Mouse (Mus musculus) kidney, postnatal 10 days (tissue): Measurements from ENCODE around the gene Gm10718.
"Not testable (repeated sequence)": the region's sequence is repeated elsewhere in the genome, so short reads cannot be mapped to it uniquely, and the experiment has no call there.

ENCODE experiments used
- DNase-seq: peaks from one replicate; pipeline ENCODE4 v3.0.0; 2021; ENCODE audit warnings: mixed read lengths

Gene Gm10718

DNA sequence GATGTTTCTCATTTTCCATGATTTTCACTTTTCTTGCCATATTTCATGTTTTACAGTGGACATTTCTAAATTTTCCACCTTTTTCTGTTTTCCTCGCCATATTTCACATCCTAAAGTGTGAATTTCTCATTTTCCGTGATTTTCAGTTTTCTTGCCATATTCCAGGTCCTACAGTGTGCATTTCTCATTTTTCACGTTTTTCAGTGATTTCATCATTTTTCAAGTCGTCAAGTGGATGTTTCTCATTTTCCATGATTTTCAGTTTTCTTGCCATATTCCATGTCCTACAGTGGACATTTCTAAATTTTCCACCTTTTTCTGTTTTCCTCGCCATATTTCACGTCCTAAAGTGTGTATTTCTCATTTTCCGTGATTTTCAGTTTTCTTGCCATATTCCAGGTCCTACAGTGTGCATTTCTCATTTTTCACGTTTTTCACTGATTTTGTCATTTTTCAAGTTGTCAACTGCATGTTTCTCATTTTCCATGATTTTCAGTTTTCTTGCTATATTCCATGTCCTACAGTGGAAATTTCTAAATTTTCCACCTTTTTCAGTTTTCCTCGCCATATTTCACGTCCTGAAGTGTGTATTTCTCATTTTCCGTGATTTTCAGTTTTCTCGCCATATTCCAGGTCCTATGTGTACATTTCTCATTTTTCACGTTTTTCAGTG, at the start of gene Gm10718:
TSS of gene Gm10718 (plus strand) at position 236 of the 673 bp plus-strand sequence.
- not testable (repeated sequence) for DNase-seq

GRCm38 (mm10) chr9:3000445-3000972, 22.8 kb upstream of the Gm10718 start, which contains the start of gene Gm10722:
TSS of gene Gm10722 (plus strand) at chr9:3000922.
- DNase-seq, result not testable (repeated sequence)

DNA sequence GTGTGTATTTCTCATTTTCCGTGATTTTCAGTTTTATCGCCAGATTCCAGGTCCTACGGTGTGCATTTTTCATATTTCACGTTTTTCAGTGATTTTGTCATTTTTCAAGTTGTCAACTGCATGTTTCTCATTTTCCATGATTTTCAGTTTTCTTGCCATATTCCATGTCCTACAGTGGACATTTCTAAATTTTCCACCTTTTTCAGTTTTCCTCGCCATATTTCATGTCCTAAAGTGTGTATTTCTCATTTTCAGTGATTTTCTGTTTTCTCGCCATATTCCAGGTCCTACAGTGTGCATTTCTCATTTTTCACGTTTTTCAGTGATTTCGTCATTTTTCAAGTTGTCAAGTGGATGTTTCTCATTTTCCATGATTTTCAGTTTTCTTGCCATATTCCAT, 22.3 kb upstream of the Gm10718 start:
- DNase-seq, result not testable (repeated sequence)

DNA sequence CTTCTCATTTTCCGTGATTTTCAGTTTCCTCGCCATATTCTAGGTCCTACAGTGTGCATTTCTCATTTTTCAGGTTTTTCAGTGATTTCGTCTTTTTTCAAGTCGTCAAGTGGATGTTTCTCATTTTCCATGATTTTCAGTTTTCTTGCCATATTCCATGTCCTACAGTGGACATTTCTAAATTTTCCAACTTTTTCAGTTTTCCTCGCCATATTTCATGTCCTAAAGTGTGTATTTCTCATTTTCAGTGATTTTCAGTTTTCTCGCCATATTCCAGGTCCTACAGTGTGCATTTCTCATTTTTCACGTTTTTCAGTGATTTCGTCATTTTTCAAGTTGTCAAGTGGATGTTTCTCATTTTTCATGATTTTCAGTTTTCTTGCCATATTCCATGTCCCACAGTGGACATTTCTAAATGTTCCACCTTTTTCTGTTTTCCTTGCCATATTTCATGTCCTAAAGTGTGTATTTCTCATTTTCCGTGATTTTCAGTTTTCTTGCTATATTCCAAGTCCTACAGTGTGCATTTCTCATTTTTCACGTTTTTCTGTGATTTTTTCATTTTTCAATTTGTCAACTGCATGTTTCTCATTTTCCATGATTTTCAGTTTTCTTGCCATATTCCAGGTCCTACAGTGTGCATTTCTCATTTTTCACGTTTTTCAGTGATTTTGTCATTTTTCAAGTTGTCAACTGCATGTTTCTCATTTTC, 21.2 kb upstream of the Gm10718 start:
- DNase-seq, result peak; percentile 97

- DNase-seq, result not testable (repeated sequence)
Measured at GRCm38 (mm10) chr9:3002794-3003396, 20.5 kb upstream of the Gm10718 start, which contains the start of gene Gm11168. TSS of gene Gm11168 (plus strand) at chr9:3003346.

GRCm38 (mm10) chr9:3006179-3006578, 17.2 kb upstream of the Gm10718 start:
- DNase-seq, result not testable (repeated sequence)

- DNase-seq, result not testable (repeated sequence)
Measured at GRCm38 (mm10) chr9:3006636-3007035, 16.7 kb upstream of the Gm10718 start.

DNA sequence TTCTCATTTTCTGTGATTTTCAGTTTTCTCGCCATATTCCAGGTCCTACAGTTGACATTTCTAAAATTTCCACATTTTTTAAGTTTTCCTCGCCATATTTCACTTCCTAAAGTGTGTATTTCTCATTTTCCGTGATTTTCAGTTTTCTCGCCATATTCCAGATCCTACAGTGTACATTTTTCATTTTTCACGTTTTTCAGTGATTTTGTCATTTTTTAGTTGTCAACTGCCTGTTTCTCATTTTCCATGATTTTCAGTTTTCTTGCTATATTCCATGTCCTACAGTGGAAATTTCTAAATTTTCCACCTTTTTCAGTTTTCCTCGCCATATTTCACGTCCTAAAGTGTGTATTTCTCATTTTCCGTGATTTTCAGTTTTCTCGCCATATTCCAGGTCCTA, 16.1 kb upstream of the Gm10718 start:
- not testable (repeated sequence) for DNase-seq

DNA sequence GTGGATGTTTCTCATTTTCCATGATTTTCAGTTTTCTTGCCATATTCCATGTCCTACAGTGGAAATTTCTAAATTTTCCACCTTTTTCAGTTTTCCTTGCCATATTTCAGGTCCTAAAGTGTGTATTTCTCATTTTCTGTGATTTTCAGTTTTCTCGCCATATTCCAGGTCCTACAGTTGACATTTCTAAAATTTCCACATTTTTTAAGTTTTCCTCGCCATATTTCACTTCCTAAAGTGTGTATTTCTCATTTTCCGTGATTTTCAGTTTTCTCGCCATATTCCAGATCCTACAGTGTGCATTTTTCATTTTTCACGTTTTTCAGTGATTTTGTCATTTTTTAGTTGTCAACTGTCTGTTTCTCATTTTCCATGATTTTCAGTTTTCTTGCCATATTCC, 14.0 kb upstream of the Gm10718 start:
- not testable (repeated sequence) for DNase-seq

DNA sequence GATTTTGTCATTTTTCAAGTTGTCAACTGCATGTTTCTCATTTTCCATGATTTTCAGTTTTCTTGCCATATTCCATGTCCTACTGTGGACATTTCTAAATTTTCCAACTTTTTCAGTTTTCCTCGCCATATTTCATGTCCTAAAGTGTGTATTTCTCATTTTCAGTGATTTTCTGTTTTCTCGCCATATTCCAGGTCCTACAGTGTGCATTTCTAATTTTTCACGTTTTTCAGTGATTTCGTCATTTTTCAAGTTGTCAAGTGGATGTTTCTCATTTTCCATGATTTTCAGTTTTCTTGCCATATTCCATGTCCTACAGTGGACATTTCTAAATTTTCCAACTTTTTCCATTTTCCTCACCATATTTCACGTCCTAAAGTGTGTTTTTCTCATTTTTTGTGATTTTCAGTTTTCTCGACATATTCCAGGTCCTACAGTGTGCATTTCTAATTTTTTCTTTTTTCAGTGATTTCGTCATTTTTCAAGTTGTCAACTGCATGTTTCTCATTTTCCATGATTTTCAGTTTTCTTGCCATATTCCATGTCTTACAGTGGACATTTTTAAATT, 11.2 kb upstream of the Gm10718 start:
- DNase-seq, result not testable (repeated sequence)

DNA sequence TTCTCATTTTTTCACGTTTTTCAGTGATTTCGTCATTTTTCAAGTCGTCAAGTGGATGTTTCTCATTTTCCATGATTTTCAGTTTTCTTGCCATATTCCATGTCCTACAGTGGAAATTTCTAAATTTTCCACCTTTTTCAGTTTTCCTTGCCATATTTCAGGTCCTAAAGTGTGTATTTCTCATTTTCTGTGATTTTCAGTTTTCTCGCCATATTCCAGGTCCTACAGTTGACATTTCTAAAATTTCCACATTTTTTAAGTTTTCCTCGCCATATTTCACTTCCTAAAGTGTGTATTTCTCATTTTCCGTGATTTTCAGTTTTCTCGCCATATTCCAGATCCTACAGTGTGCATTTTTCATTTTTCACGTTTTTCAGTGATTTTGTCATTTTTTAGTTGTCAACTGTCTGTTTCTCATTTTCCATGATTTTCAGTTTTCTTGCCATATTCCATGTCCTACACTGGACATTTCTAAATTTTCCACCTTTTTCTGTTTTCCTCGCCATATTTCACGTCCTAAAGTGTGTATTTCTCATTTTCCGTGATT, 10.5 kb upstream of the Gm10718 start, which contains the start of gene Gm10721:
TSS of gene Gm10721 (plus strand) at position 408 of the 547 bp plus-strand sequence.
- not testable (repeated sequence) for DNase-seq

GRCm38 (mm10) chr9:3015354-3015753, 8.0 kb upstream of the Gm10718 start, which contains the start of gene Gm10720:
TSS of gene Gm10720 (plus strand) at chr9:3015654.
- not testable (repeated sequence) for DNase-seq

DNA sequence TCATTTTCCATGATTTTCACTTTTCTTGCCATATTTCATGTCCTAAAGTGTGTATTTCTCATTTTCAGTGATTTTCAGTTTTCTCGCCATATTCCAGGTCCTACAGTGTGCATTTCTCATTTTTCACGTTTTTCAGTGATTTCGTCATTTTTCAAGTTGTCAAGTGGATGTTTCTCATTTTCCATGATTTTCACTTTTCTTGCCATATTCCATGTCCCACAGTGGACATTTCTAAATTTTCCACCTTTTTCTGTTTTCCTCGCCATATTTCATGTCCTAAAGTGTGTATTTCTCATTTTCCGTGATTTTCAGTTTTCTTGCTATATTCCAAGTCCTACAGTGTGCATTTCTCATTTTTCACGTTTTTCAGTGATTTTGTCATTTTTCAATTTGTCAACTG, 7.5 kb upstream of the Gm10718 start:
- DNase-seq, result not testable (repeated sequence)

DNA sequence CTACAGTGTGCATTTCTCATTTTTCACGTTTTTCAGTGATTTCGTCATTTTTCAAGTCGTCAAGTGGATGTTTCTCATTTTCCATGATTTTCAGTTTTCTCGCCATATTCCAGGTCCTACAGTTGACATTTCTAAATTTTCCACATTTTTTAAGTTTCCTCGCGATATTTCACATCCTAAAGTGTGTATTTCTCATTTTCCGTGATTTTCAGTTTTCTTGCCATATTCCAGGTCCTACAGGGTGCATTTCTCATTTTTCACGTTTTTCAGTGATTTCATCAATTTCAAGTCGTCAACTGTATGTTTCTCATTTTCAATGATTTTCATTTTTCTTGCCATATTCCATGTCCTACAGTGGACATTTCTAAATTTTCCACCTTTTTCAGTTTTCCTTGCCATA, 6.2 kb upstream of the Gm10718 start, which contains the start of gene Gm10719:
TSS of gene Gm10719 (plus strand) at position 301 of the 400 bp plus-strand sequence.
- not testable (repeated sequence) for DNase-seq

DNA sequence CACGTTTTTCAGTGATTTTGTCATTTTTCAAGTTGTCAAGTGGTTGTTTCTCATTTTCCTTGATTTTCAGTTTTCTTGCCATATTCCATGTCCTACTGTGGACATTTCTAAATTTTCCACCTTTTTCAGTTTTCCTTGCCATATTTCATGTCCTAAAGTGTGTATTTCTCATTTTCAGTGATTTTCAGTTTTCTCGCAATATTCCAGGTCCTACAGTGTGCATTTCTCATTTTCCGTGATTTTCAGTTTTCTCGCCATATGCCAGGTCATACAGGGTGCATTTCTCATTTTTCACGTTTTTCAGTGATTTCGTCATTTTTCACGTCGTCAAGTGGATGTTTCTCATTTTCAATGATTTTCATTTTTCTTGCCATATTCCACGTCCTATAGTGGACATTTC, 4.4 kb upstream of the Gm10718 start:
- DNase-seq, result peak; percentile 99

DNA sequence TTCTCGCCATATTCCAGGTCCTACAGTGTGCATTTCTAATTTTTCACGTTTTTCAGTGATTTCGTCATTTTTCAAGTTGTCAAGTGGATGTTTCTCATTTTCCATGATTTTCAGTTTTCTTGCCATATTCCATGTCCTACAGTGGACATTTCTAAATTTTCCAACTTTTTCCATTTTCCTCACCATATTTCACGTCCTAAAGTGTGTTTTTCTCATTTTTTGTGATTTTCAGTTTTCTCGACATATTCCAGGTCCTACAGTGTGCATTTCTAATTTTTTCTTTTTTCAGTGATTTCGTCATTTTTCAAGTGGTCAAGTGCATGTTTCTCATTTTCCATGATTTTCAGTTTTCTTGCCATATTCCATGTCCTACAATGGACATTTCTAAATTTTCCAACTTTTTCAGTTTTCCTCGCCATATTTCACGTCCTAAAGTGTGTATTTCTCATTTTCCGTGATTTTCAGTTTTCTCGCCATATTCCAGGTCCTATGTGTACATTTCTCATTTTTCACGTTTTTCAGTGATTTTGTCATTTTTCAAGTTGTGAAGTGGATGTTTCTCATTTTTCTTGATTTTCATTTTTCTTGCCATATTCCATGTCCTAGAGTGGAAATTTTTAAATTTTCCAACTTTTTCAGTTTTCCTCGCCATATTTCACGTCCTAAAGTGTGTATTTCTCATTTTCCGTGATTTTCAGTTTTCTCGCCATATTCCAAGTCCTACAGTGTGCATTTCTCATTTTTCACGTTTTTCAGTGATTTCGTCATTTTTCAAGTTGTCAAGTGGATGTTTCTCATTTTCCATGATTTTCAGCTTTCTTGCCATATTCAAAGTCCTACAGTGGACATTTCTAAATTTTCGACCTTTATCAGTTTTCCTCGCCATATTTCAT, 3.3 kb upstream of the Gm10718 start:
- peak; percentile 61 for DNase-seq

DNA sequence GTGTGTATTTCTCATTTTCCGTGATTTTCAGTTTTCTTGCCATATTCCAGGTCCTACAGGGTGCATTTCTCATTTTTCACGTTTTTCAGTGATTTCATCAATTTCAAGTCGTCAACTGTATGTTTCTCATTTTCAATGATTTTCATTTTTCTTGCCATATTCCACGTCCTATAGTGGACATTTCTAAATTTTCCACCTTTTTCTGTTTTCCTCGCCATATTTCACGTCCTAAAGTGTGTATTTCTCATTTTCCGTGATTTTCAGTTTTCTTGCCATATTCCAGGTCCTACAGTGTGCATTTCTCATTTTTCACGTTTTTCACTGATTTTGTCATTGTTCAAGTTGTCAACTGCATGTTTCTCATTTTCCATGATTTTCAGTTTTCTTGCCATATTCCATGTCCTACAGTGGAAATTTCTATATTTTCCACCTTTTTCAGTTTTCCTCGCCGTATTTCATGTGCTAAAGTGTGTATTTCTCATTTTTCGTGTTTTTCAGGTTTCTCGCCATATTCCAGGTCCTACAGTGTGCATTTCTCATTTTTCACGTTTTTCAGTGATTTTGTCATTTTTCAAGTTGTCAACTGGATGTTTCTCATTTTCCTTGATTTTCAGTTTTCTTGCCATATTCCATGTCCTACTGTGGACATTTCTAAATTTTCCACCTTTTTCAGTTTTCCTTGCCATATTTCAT, 885 bp upstream of the Gm10718 start:
- not testable (repeated sequence) for DNase-seq

GRCm38 (mm10) chr9:3023985-3024648, 770 bp downstream of the Gm10718 start:
- DNase-seq, result not testable (repeated sequence)

DNA sequence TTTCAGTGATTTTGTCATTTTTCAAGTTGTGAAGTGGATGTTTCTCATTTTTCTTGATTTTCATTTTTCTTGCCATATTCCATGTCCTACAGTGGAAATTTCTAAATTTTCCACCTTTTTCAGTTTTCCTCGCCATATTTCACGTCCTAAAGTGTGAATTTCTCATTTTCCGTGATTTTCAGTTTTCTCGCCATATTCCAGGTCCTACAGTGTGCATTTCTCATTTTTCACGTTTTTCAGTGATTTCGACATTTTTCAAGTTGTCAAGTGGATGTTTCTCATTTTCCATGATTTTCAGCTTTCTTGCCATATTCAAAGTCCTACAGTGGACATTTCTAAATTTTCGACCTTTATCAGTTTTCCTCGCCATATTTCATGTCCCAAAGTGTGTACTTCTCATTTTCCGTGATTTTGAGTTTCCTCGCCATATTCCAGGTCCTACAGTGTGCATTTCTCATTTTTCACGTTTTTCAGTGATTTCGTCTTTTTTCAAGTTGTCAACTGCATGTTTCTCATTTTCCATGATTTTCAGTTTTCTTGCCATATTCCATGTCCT, 1.6 kb downstream of the Gm10718 start, which contains the start of gene Gm10717:
TSS of gene Gm10717 (plus strand) at position 506 of the 556 bp plus-strand sequence.
- DNase-seq, result not testable (repeated sequence)

DNA sequence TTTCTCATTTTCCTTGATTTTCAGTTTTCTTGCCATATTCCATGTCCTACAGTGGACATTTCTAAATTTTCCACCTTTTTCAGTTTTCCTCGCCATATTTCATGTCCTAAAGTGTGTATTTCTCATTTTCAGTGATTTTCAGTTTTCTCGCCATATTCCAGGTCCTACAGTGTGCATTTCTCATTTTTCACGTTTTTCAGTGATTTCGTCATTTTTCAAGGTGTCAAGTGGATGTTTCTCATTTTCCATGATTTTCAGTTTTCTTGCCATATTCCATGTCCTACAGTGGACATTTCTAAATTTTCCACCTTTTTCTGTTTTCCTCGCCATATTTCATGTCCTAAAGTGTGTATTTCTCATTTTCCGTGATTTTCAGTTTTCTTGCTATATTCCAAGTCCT, 2.3 kb downstream of the Gm10718 start:
- peak; percentile 47 for DNase-seq
